Mouse (Mus musculus) embryonic facial prominence, embryonic 10.5 days (tissue): Measurements from ENCODE around the gene Gm32717. TPM values are rescaled to one million over a fixed set of nuclear protein-coding genes. Genes with fewer than 3 reads are reported as not detected.
"Not testable (repeated sequence)": the region's sequence is repeated elsewhere in the genome, so short reads cannot be mapped to it uniquely, and the experiment has no call there.

Source experiments
- DNase-seq: peaks from one replicate; pipeline ENCODE4 v3.0.0-alpha.2; 2017; ENCODE audit warnings: low spot score
- H3K27ac ChIP-seq: fragments of 300-500 bp; sonication (generic); replicated peaks from 2 replicates; pipeline ENCODE4 v1.5.1; 2016; ENCODE audit warnings: mild to moderate bottlenecking
- H3K27me3 ChIP-seq: fragments of 300-500 bp; sonication (generic); replicated peaks from 2 replicates; pipeline ENCODE4 v1.6.1; 2016; ENCODE audit warnings: low read depth, mild to moderate bottlenecking; ENCODE audit not compliant: poor library complexity, severe bottlenecking
- H3K36me3 ChIP-seq: fragments of 300-500 bp; sonication (generic); replicated peaks from 2 replicates; pipeline ENCODE4 v1.6.1; 2016; ENCODE audit warnings: mild to moderate bottlenecking, moderate library complexity
- H3K4me1 ChIP-seq: fragments of 300-500 bp; sonication (generic); 2 replicates; pipeline ENCODE4 v1.6.1; 2016
- H3K4me3 ChIP-seq: fragments of 300-500 bp; sonication (generic); 2 replicates; pipeline ENCODE4 v1.5.1; 2016; ENCODE audit warnings: mild to moderate bottlenecking, moderate library complexity
- H3K9me3 ChIP-seq: fragments of 300-500 bp; sonication (generic); 2 replicates; pipeline ENCODE4 v1.6.1; 2016; ENCODE audit warnings: mild to moderate bottlenecking
- WGBS: fragments of 180-500 bp; shearing (Covaris S2); methylation state at CpG from one replicate; pipeline ENCODE4 v1.1.7; 2016; 5-methylcytosine and 5-hydroxymethylcytosine counted together
- polyA plus RNA-seq: library from polyadenylated mRNA; unstranded; fragments of >200 nt; fragmentation: Nextera tagmentation; extraction: Ambion mirVana; gene quantifications from 2 replicates; pipeline ENCODE4 v1.2.1, GENCODE M21; 2016

The Gm32717 gene
- not detected in 2 replicates for polyA plus RNA-seq

DNA sequence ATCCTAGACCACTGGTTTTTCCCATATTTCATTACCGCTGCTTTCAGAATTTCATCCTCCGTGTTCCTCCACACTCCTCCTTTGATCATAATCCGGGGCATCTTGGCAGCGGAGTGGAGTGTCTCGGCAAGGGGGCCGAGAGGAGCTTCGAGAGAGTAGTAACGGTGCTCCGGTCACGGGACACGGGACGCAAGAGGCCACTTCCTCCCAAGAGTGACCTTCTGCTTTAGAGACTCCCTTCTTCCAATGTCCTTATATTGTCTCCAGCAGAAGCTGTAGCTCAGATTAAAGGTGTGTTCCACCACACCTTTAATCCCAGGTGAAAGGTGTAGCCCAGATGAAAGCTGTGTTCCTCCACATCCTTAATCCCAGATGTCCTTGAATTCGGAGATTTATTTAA, at the start of gene Gm32717:
Gene Gm32717 (minus strand): TSS at position 101 of the 400 bp plus-strand sequence.
- not testable (repeated sequence) for H3K9me3 ChIP-seq, H3K27me3 ChIP-seq, H3K27ac ChIP-seq, H3K4me1 ChIP-seq, H3K4me3 ChIP-seq, DNase-seq, H3K36me3 ChIP-seq
- no CpG with 5 or more reads among the region's 13 CpGs for WGBS

DNA sequence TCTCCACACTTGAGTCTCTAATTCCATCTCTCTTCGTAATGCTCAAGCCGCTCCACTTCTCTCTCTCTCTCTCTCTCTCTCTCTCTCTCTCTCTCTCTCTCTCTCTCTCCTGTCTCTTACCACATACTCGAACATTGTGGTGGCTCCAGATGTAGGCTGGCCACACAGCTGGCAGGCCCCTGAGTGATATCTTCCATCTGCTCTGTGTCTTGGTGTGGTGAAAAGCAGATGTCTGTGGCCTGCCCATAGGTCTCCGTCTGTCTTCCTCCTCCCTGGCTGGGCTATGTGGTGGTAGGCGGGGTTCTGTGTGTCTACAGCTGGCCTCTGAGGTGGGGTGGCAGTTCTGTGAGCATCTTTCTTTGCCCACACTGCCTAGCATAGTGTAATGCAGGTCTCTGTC, 42.4 kb upstream of the Gm32717 start:
- not testable (repeated sequence) for H3K36me3 ChIP-seq, DNase-seq, H3K4me1 ChIP-seq, H3K27ac ChIP-seq, H3K4me3 ChIP-seq, H3K27me3 ChIP-seq, H3K9me3 ChIP-seq
- 91% methylated on average over 3 of the region's 5 CpGs for WGBS

DNA sequence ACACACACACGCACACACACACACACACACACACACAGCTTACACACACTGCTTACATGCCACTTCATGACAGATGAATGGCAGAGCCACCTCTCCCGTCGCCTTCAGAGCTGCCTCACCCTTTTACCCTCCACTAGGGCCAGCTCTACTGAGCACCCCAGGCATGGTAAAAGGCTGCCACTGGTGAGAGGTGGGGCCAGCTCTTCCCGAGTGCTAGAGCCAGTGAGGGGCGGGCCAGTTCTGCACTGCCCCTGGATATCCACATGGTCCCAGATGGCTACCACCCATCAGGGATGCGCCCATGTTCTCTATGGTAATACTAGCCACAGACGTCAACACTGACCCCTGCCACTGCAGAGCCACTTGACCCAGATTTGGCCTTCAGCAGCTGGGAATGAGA, 42.0 kb upstream of the Gm32717 start:
- H3K27me3 ChIP-seq, H3K4me3 ChIP-seq, H3K36me3 ChIP-seq, DNase-seq, H3K4me1 ChIP-seq, H3K27ac ChIP-seq, H3K9me3 ChIP-seq: not testable (repeated sequence)
- WGBS = 79% methylated on average over 7 of the region's 7 CpGs

DNA sequence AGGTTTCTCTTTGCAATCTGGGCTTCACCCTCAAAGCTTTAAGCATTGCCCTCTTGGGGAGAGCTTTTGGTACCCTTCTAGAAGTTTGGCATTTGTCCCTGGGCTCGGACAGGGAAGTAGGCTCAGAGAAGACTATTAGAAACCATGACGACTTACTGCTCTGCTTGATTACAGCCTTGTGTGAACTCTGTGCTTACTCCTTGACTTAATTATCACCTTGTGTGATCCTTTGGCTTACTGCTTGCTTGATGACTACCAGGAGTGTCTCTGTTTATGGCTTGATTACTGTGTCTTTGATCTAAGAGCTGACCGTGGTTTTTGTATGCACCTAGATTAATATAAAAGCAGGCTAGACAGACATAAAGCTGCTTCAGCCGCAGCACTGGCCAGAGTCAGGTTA, 37.5 kb upstream of the Gm32717 start:
- H3K4me3 ChIP-seq, H3K36me3 ChIP-seq, DNase-seq, H3K9me3 ChIP-seq, H3K4me1 ChIP-seq, H3K27ac ChIP-seq, H3K27me3 ChIP-seq: not testable (repeated sequence)
- no CpG with 5 or more reads among the region's 4 CpGs for WGBS

DNA sequence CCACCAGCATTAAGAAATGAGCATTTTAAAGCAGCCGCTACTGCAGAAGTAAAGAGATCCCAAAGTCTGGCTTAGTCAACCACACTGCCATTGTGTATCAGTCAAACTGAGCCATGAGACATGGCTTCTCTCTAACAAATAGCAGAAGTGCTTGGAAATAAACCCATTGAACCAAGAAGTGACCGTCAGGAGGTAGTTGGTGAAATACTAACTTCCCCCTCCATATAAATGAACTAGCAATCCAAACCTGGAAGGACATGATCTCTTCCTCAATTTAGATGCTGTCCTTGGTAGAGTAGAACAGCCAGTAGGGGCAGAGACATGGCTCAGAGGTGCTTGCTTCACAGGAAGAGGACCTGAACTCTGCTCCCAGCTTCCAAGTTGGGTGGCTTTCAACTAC, 30.8 kb upstream of the Gm32717 start:
- not testable (repeated sequence) for H3K4me1 ChIP-seq, H3K36me3 ChIP-seq, H3K27me3 ChIP-seq, H3K4me3 ChIP-seq, H3K27ac ChIP-seq, DNase-seq, H3K9me3 ChIP-seq
- 82% methylated on average over 1 of the region's 2 CpGs for WGBS

DNA sequence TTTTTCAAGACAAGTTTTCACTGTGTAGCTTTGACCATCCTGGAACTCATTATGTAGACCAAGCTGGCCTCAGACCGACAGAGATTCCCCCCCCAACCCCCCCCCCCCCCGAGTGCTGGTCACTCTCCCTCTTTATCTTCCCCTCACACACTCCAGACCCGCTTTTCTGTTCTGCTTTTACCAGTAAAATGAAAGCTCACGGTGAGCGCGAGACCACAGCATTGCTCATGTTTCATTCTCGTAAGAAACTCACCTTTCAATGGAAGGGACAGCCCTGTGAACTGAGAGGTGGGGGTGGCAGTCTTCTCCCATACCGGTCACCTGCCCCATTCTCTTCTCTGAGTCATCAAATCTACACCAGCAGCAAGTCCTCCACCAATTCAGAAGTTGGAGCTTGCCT, 28.2 kb upstream of the Gm32717 start:
- not testable (repeated sequence) for H3K4me1 ChIP-seq, H3K36me3 ChIP-seq, H3K27ac ChIP-seq, DNase-seq, H3K4me3 ChIP-seq, H3K27me3 ChIP-seq, H3K9me3 ChIP-seq
- WGBS = 78% methylated on average over 3 of the region's 8 CpGs

DNA sequence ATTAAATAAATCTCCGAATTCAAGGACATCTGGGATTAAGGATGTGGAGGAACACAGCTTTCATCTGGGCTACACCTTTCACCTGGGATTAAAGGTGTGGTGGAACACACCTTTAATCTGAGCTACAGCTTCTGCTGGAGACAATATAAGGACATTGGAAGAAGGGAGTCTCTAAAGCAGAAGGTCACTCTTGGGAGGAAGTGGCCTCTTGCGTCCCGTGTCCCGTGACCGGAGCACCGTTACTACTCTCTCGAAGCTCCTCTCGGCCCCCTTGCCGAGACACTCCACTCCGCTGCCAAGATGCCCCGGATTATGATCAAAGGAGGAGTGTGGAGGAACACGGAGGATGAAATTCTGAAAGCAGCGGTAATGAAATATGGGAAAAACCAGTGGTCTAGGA, 17.8 kb upstream of the Gm32717 start, which contains the start of gene Gm32802:
Gene Gm32802 (plus strand): TSS at position 301 of the 400 bp plus-strand sequence.
- not testable (repeated sequence) for H3K4me1 ChIP-seq, H3K36me3 ChIP-seq, H3K4me3 ChIP-seq, H3K27me3 ChIP-seq, H3K27ac ChIP-seq, H3K9me3 ChIP-seq, DNase-seq
- no CpG with 5 or more reads among the region's 13 CpGs for WGBS

DNA sequence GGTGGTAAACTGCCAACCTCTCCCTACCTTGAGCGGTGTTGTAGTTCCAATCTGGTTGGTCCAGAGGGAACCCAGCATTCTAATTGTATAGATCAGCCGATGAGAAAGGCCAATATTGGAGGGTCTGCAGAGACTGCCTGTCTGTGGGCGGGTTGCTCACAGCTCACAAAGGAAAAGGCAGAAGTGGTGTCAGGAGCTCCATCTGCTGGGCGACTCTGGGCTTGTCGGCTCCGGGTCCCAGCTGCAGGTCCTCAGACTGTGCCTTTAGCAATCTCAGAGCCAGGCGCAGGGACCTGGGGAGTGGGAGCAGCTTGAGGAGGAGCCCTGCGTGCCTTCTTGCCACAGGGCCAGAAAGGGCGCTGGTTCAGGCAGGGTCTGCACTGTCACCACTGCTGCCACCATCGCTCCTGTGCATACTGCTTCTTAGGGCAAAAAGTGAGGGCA, 10.3 kb upstream of the Gm32717 start:
- no peaks in the 10 kb centered on the region for H3K36me3 ChIP-seq
- H3K27me3 ChIP-seq = no peaks in the 10 kb centered on the region
- H3K9me3 ChIP-seq = no peaks in the 10 kb centered on the region
- no peak overlapping the region for H3K4me3 ChIP-seq
- DNase-seq = peak; percentile 77
- 43% methylated on average over 10 of the region's 10 CpGs for WGBS
- H3K27ac ChIP-seq = no peak overlapping the region; the same call in 1 of the 2 replicates
- H3K4me1 ChIP-seq = peaks cover 4% of the 10 kb centered on the region; the same call in 1 of the 2 replicates

DNA sequence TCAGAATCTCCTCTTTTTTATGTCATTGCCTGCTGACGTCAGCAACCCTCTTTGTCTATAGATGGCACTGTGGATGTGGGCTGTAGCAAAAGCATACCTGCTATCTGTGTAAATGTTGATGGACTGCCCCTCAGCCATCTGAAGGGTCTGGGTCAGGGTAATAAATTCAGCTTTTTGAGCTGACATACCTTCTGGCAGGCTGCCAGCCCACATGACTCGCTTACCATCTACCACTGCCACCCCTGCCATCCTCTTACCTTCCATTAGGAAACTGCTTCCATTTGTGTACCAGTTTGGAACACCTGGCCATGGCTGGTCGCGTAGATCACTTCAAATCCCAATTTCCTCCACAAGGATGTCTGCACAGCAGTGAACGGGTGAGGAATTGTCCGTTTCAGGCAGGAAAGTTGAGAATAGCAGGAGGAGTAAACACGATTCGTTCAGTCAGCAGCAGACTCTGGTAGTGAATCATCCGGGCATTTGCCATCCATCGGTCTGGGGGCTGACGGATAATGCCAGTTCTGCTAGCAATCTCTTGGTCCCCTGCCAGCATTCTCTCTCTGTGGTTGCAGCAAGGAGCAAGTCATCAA, 8.5 kb upstream of the Gm32717 start:
- not testable (repeated sequence) for H3K27ac ChIP-seq, H3K4me3 ChIP-seq, H3K27me3 ChIP-seq, DNase-seq, H3K9me3 ChIP-seq, H3K36me3 ChIP-seq, H3K4me1 ChIP-seq
- WGBS = 88% methylated on average over 11 of the region's 11 CpGs

DNA sequence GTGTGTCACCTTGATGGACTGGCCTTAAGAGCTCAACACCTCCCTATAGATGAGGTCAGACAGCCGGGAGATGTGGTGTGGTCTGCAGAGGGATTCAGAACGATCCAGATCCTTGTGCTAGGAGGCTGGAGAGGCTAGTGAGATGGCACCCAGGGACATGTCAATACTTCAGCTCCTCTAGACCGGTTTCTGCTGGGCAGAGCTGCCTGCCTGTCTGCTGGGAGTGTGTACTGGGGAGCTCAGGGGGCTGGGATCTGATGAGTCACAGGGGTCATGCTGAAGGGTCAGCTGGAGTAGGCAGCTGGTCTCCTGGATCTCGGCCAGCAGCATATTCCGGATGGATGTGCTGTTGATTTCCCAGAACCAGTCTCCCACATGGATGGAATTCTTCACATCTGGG, 8.0 kb downstream of the Gm32717 start:
- not testable (repeated sequence) for H3K9me3 ChIP-seq, H3K27me3 ChIP-seq, H3K27ac ChIP-seq, H3K4me1 ChIP-seq, DNase-seq, H3K4me3 ChIP-seq, H3K36me3 ChIP-seq
- WGBS = 82% methylated on average over 2 of the region's 5 CpGs

DNA sequence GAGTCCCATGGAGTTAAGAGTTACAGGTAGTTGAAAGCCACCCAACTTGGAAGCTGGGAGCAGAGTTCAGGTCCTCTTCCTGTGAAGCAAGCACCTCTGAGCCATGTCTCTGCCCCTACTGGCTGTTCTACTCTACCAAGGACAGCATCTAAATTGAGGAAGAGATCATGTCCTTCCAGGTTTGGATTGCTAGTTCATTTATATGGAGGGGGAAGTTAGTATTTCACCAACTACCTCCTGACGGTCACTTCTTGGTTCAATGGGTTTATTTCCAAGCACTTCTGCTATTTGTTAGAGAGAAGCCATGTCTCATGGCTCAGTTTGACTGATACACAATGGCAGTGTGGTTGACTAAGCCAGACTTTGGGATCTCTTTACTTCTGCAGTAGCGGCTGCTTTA, 13.0 kb downstream of the Gm32717 start:
- not testable (repeated sequence) for H3K4me1 ChIP-seq, H3K36me3 ChIP-seq, H3K4me3 ChIP-seq, H3K9me3 ChIP-seq, DNase-seq, H3K27me3 ChIP-seq, H3K27ac ChIP-seq
- WGBS = 86% methylated on average over 1 of the region's 2 CpGs

DNA sequence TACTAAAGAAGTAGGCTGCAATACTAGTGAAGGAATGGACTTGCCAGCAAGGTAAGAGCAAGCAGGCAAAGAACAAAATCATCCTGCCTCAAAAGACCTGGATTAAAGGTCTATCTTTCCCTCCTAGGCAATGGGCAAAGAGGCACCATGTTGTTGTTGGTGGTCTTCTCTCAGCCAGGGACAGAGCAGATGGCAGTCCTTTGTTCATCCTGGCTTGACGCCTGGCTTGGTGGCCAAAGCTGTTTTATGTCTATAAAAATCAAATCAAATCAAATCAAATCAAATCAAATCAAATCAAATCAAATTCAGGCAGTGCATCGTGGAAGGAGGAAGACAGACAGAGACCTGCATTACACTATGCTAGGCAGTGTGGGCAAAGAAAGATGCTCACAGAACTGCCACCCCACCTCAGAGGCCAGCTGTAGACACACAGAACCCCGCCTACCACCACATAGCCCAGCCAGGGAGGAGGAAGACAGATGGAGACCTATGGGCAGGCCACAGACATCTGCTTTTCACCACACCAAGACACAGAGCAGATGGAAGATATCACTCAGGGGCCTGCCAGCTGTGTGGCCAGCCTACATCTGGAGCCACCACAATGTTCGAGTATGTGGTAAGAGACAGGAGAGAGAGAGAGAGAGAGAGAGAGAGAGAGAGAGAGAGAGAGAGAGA, 24.7 kb downstream of the Gm32717 start:
- not testable (repeated sequence) for H3K4me3 ChIP-seq, DNase-seq, H3K27ac ChIP-seq, H3K9me3 ChIP-seq, H3K27me3 ChIP-seq, H3K36me3 ChIP-seq, H3K4me1 ChIP-seq
- WGBS = 80% methylated on average over 3 of the region's 4 CpGs

DNA sequence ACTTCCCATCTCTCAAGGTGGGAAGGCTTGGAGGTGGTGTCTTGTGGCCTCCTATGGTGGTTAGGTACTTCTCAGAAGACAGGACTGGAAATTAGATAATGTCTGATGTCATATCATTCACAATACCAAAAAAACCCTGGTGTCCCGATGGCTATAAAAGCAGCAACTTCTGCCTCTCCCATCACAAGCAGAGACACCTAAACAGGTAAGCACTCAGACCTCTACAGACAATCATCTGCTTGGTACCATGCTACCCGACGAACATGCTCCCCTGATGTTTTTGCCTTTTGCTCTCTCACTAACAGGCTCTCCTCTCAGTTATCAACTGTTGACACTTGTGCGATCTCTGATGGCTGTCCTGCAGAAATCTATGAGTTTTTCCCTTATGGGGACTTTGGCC, 35.9 kb downstream of the Gm32717 start, which contains the start of gene Il22:
Gene Il22 (plus strand): TSS at position 301 of the 400 bp plus-strand sequence.
- Histone ChIP-seq H3K36me3 (no peaks in the 10 kb centered on the region), H3K27ac (no peak within 1 kb of the TSS), H3K9me3 (no peaks in the 10 kb centered on the region), H3K4me3 (no peak within 1 kb of the TSS), H3K4me1 (no peaks in the 10 kb centered on the region), H3K27me3 (no peaks in the 10 kb centered on the region)
- no peak for DNase-seq
- WGBS = 91% methylated on average over 4 of the region's 4 CpGs
